In genomic region chr13:98588480-98588879, GRCm38 (mm10) we compare ENCODE assay signal across 7 mouse cellular contexts. TPM values are rescaled to one million over a fixed set of nuclear protein-coding genes. Genes with fewer than 3 reads are reported as not detected.
DNase-seq lines count a peak whose midpoint lies in the region; ATAC-seq and TF ChIP-seq lines count a peak whose summit lies in the region.

No protein-coding gene starts in this region.

- WGBS in lung, embryonic 15.5 days, result 14% methylated on average over 12 of the region's 12 CpGs
- 3% methylated on average over 12 of the region's 12 CpGs for WGBS in limb, embryonic 11.5 days
- WGBS in small intestine, adult 2 months, result 8% methylated on average over 12 of the region's 12 CpGs

- H3K36me3 ChIP-seq in lung, embryonic 15.5 days, result no peaks in the 10 kb centered on the region
- H3K36me3 ChIP-seq in limb, embryonic 11.5 days (ENCODE audit: control insufficient read depth, insufficient read depth, low read length), result no peaks in the 10 kb centered on the region
- no peaks in the 10 kb centered on the region for H3K36me3 ChIP-seq in small intestine, adult 2 months (ENCODE audit: control insufficient read depth, insufficient read depth, low read length)

- no peaks in the 10 kb centered on the region for H3K9me3 ChIP-seq in lung, embryonic 15.5 days
- no peaks in the 10 kb centered on the region for H3K9me3 ChIP-seq in limb, embryonic 11.5 days (ENCODE audit: control insufficient read depth, low read length)

- no peak overlapping the region for H3K27ac ChIP-seq in lung, embryonic 15.5 days
- H3K27ac ChIP-seq in embryonic fibroblast, embryonic 13.5 days (ENCODE audit: insufficient read depth, low read length), result no peak overlapping the region
- H3K27ac ChIP-seq in limb, embryonic 11.5 days (replicated peaks; ENCODE audit: low read depth, low read length), result no peak overlapping the region
- no peak overlapping the region for H3K27ac ChIP-seq in small intestine, adult 2 months (ENCODE audit: insufficient read depth, low read depth, low read length)

- peaks cover 24% of the 10 kb centered on the region; the same call in 1 of the 2 replicates for H3K4me1 ChIP-seq in lung, embryonic 15.5 days
- H3K4me1 ChIP-seq in embryonic fibroblast, embryonic 13.5 days (ENCODE audit: control insufficient read depth, insufficient read depth, low read length), result no peaks in the 10 kb centered on the region
- peaks cover 20% of the 10 kb centered on the region; the same call in 1 of the 2 replicates for H3K4me1 ChIP-seq in limb, embryonic 11.5 days (ENCODE audit: control insufficient read depth, insufficient read depth, low read length)
- H3K4me1 ChIP-seq in small intestine, adult 2 months (ENCODE audit: control insufficient read depth, insufficient read depth, insufficient read length, low read length), result peaks cover 6% of the 10 kb centered on the region

- H3K27me3 ChIP-seq in lung, embryonic 15.5 days, result peaks cover 32% of the 10 kb centered on the region
- peaks cover 26% of the 10 kb centered on the region for H3K27me3 ChIP-seq in limb, embryonic 11.5 days (ENCODE audit: control insufficient read depth, insufficient read depth, low read length)
- 0 out of 2 replicates have a peak, but pooled peaks cover 7% of the 10 kb centered on the region for H3K27me3 ChIP-seq in small intestine, adult 2 months (ENCODE audit: control insufficient read depth, insufficient read depth, low read length)

- no peak for TF ChIP-seq POLR2A in embryonic fibroblast, embryonic 13.5 days (IDR thresholded peaks at IDR 0.05; ENCODE audit: low read depth, low read length)
- no peak for TF ChIP-seq POLR2A in small intestine, adult 2 months (IDR thresholded peaks at IDR 0.05; ENCODE audit: low read depth, low read length)

- peak overlapping the region; percentile 82 for H3K4me2 ChIP-seq in lung, embryonic 15.5 days
- peak overlapping the region; percentile 78 for H3K4me2 ChIP-seq in limb, embryonic 11.5 days (ENCODE audit: low read depth, severe bottlenecking)

- no peak for DNase-seq in lung, postnatal 10 days
- no peak for DNase-seq in limb, embryonic 11.5 days (ENCODE audit: low spot score)
- no peak for DNase-seq in kidney, adult 8-10 months
- no peak for DNase-seq in frontal cortex, postnatal 10 days (ENCODE audit: low spot score in 2 of 2)

- peak overlapping the region; percentile 28; the same call in 1 of the 2 replicates for H3K9ac ChIP-seq in lung, embryonic 15.5 days
- peak overlapping the region; percentile 1; the same call in 1 of the 2 replicates for H3K9ac ChIP-seq in limb, embryonic 11.5 days (ENCODE audit: low read length)

- peak overlapping the region; percentile 43 for H3K4me3 ChIP-seq in lung, embryonic 15.5 days
- H3K4me3 ChIP-seq in embryonic fibroblast, embryonic 13.5 days (ENCODE audit: insufficient read depth, low read length), result peak overlapping the region; percentile 25
- H3K4me3 ChIP-seq in limb, embryonic 11.5 days (ENCODE audit: low read depth, low read length), result peak overlapping the region; percentile 36
- H3K4me3 ChIP-seq in small intestine, adult 2 months (ENCODE audit: low read depth, low read length), result peak overlapping the region; percentile 56

- no peak; the same call in 1 of the 2 replicates for ATAC-seq in lung, embryonic 15.5 days (ENCODE audit: borderline replicate concordance, extremely low read depth, low FRiP score, low TSS enrichment)
- no peak for ATAC-seq in limb, embryonic 11.5 days (ENCODE audit: insufficient number of reproducible peaks, low FRiP score, low TSS enrichment, low read depth)

- TF ChIP-seq CTCF in embryonic fibroblast, embryonic 13.5 days (IDR thresholded peaks at IDR 0.05; ENCODE audit: borderline replicate concordance, insufficient read depth, low read length), result no peak
- no peak for TF ChIP-seq CTCF in small intestine, adult 2 months (IDR thresholded peaks at IDR 0.05; ENCODE audit: extremely low read depth, insufficient read length, insufficient replicate concordance, low read depth, low read length)

RNA-seq across cellular contexts. Expression of gene Tmem174, which starts 48.7 kb away (rescaled TPM):
- polyA plus RNA-seq in lung, embryonic 15.5 days (2015; fragmentation: Nextera tagmentation; extraction: Ambion mirVana), result 0.09 TPM in 1 of 2 replicates, not detected in the other
- not detected in 2 replicates for polyA plus RNA-seq in embryonic fibroblast, embryonic 13.5 days (2011; ENCODE audit: insufficient read length, low read depth, missing spikeins)
- not detected in 2 replicates for polyA plus RNA-seq in limb, embryonic 11.5 days (2014; fragmentation: Nextera tagmentation; extraction: Ambion mirVana)
- 0.08 TPM in 1 of 2 replicates, not detected in the other for polyA plus RNA-seq in small intestine, adult 2 months (2012; rRNA removed)
